Mouse (Mus musculus) cerebellum, postnatal 10 days (tissue): Measurements from ENCODE around the gene Lztr1.
A peak's percentile ranks its signal among the peaks of the same experiment; 100 is the strongest.
"Not testable (repeated sequence)": the region's sequence is repeated elsewhere in the genome, so short reads cannot be mapped to it uniquely, and the experiment has no call there.

Experiments used
- DNase-seq, 2 experiments: peaks; one replicate each; pipeline ENCODE4 v3.0.0; 2021; ENCODE audit warnings: mixed read lengths in 2 of 2

Lztr1 gene

GRCm38 (mm10) chr16:17508031-17508430, 457 bp upstream of the Lztr1 start:
- DNase-seq, result not testable (repeated sequence)

GRCm38 (mm10) chr16:17509240-17509597, 731 bp downstream of the Lztr1 start:
- DNase-seq, result no peak

GRCm38 (mm10) chr16:17510143-17510542, 1.7 kb downstream of the Lztr1 start:
- no peak for DNase-seq

- no peak for DNase-seq
These were observed 2.2 kb downstream of the Lztr1 start for GRCm38 (mm10) chr16:17510686-17511085.

GRCm38 (mm10) chr16:17511431-17511830, 2.9 kb downstream of the Lztr1 start:
- DNase-seq, result peak; percentile 71 to 80

- DNase-seq, result no peak
These were observed 10.4 kb downstream of the Lztr1 start for GRCm38 (mm10) chr16:17518910-17519309.

- DNase-seq, result no peak
These were observed 15.7 kb downstream of the Lztr1 start for GRCm38 (mm10) chr16:17524156-17524555.

GRCm38 (mm10) chr16:17525524-17525923, 17.0 kb downstream of the Lztr1 start:
- no peak for DNase-seq

- DNase-seq, result no peak
These were observed 17.7 kb downstream of the Lztr1 start for GRCm38 (mm10) chr16:17526223-17526622.

GRCm38 (mm10) chr16:17527606-17528005, 19.1 kb downstream of the Lztr1 start:
- DNase-seq, result no peak

- no peak for DNase-seq
These were observed 19.8 kb downstream of the Lztr1 start for GRCm38 (mm10) chr16:17528276-17528675.

- DNase-seq, result no peak
These were observed 21.6 kb downstream of the Lztr1 start for GRCm38 (mm10) chr16:17529981-17530586.

GRCm38 (mm10) chr16:17530640-17531288, 22.3 kb downstream of the Lztr1 start, which contains the start of gene Thap7:
Gene Thap7, minus strand, starts transcription at chr16:17531136.
- DNase-seq, result peak; percentile 99

- peak; percentile 62 for DNase-seq
These were observed 23.8 kb downstream of the Lztr1 start for GRCm38 (mm10) chr16:17532271-17532670.

GRCm38 (mm10) chr16:17532676-17533329, 24.3 kb downstream of the Lztr1 start:
- no peak for DNase-seq

GRCm38 (mm10) chr16:17536584-17536983, 28.1 kb downstream of the Lztr1 start:
- no peak for DNase-seq

- DNase-seq, result no peak
These were observed 34.1 kb downstream of the Lztr1 start for GRCm38 (mm10) chr16:17542632-17543031.

GRCm38 (mm10) chr16:17552837-17553236, 44.3 kb downstream of the Lztr1 start:
- no peak for DNase-seq

- peak in 1 of 2 experiments; percentile 30 for DNase-seq
These were observed 45.6 kb downstream of the Lztr1 start for GRCm38 (mm10) chr16:17553910-17554685.

GRCm38 (mm10) chr16:17554702-17555101, 46.2 kb downstream of the Lztr1 start:
- DNase-seq, result not testable (repeated sequence)

- no peak for DNase-seq
These were observed 47.7 kb downstream of the Lztr1 start for GRCm38 (mm10) chr16:17556180-17556579.

- no peak for DNase-seq
These were observed 48.4 kb downstream of the Lztr1 start for GRCm38 (mm10) chr16:17556907-17557306.

- DNase-seq, result peak; percentile 86 to 90
These were observed 49.5 kb downstream of the Lztr1 start for GRCm38 (mm10) chr16:17557947-17558480.
